Mouse (Mus musculus): ENCODE measurements around the gene Cdh13. TPM values are rescaled to one million over a fixed set of nuclear protein-coding genes. Genes with fewer than 3 reads are reported as not detected.
A peak's percentile ranks its signal among the peaks of the same experiment; 100 is the strongest.

Cdh13 gene
- polyA plus RNA-seq, 1 experiment from 2014 or later, result 56.3 TPM

- Histone ChIP-seq H3K4me1 (replicated peaks) (0 out of 2 replicates have a peak, but pooled peaks cover 3% of the 10 kb centered on the region), H3K36me3 (no peaks in the 10 kb centered on the region), H3K27ac (no peak overlapping the region), H3K4me3 (replicated peaks) (no peak overlapping the region), H3K9ac (replicated peaks) (no peak overlapping the region), H3K27me3 (no peaks in the 10 kb centered on the region), H3K9me3 (no peaks in the 10 kb centered on the region), H3K4me2 (replicated peaks) (no peak overlapping the region)
- WGBS, result 90% methylated on average over 8 of the region's 8 CpGs
- ATAC-seq, result no peak
Measured at GRCm38 (mm10) chr8:119085022-119085421, 801.5 kb downstream of the Cdh13 start.

- H3K27me3 ChIP-seq, result no peaks in the 10 kb centered on the region
- H3K27ac ChIP-seq, result no peak overlapping the region
- peaks cover 16% of the 10 kb centered on the region; the same call in 1 of the 2 replicates for H3K4me1 ChIP-seq (replicated peaks)
- no peak overlapping the region for H3K4me2 ChIP-seq (replicated peaks)
- H3K9me3 ChIP-seq, result no peaks in the 10 kb centered on the region
- H3K9ac ChIP-seq (replicated peaks), result no peak overlapping the region
- H3K4me3 ChIP-seq (replicated peaks), result no peak overlapping the region
- no peak for ATAC-seq
- no peaks in the 10 kb centered on the region for H3K36me3 ChIP-seq
- 32% methylated on average over 6 of the region's 6 CpGs for WGBS
Measured at GRCm38 (mm10) chr8:119098261-119098660, 814.7 kb downstream of the Cdh13 start.

- no peaks in the 10 kb centered on the region for H3K36me3 ChIP-seq
- H3K4me3 ChIP-seq (replicated peaks), result no peak overlapping the region
- ATAC-seq, result no peak
- H3K4me1 ChIP-seq (replicated peaks), result peaks cover 5% of the 10 kb centered on the region; the same call in 1 of the 2 replicates
- H3K9me3 ChIP-seq, result no peaks in the 10 kb centered on the region
- H3K27me3 ChIP-seq, result no peaks in the 10 kb centered on the region
- H3K9ac ChIP-seq (replicated peaks), result no peak overlapping the region
- no peak overlapping the region for H3K27ac ChIP-seq
- H3K4me2 ChIP-seq (replicated peaks), result no peak overlapping the region
- 76% methylated on average over 6 of the region's 6 CpGs for WGBS
Measured at GRCm38 (mm10) chr8:119102871-119103270, 819.3 kb downstream of the Cdh13 start.

- no peak overlapping the region for H3K4me3 ChIP-seq (replicated peaks)
- no peak for ATAC-seq
Measured at GRCm38 (mm10) chr8:119109655-119110054, 826.1 kb downstream of the Cdh13 start.

GRCm38 (mm10) chr8:119112861-119113260 lies 829.3 kb downstream of the Cdh13 start:
- no peak overlapping the region for H3K4me2 ChIP-seq (replicated peaks)
- H3K36me3 ChIP-seq, result no peaks in the 10 kb centered on the region

More at GRCm38 (mm10) chr8:119109655-119110054, 826.1 kb downstream of the Cdh13 start:
- WGBS, result 78% methylated on average over 7 of the region's 7 CpGs
- Histone ChIP-seq H3K4me2 (replicated peaks) (no peak overlapping the region), H3K27ac (no peak overlapping the region), H3K9ac (replicated peaks) (no peak overlapping the region), H3K36me3 (no peaks in the 10 kb centered on the region), H3K9me3 (no peaks in the 10 kb centered on the region), H3K4me1 (replicated peaks) (no peaks in the 10 kb centered on the region; the same call in 1 of the 2 replicates), H3K27me3 (no peaks in the 10 kb centered on the region)

GRCm38 (mm10) chr8:119121236-119121635 lies 837.7 kb downstream of the Cdh13 start:
- no peak for ATAC-seq
- WGBS, result 87% methylated on average over 13 of the region's 13 CpGs

More at GRCm38 (mm10) chr8:119112861-119113260, 829.3 kb downstream of the Cdh13 start:
- Histone ChIP-seq H3K9ac (replicated peaks) (no peak overlapping the region), H3K27me3 (no peaks in the 10 kb centered on the region), H3K4me1 (replicated peaks) (no peaks in the 10 kb centered on the region; the same call in 1 of the 2 replicates), H3K27ac (no peak overlapping the region), H3K9me3 (no peaks in the 10 kb centered on the region), H3K4me3 (replicated peaks) (no peak overlapping the region)
- ATAC-seq, result no peak
- WGBS, result 90% methylated on average over 3 of the region's 3 CpGs

GRCm38 (mm10) chr8:119127841-119128240 lies 844.3 kb downstream of the Cdh13 start:
- Histone ChIP-seq H3K4me1 (replicated peaks) (peaks cover 9% of the 10 kb centered on the region), H3K4me3 (replicated peaks) (no peak overlapping the region), H3K9ac (replicated peaks) (no peak overlapping the region), H3K27ac (peak overlapping the region; percentile 59), H3K36me3 (no peaks in the 10 kb centered on the region), H3K4me2 (replicated peaks) (no peak overlapping the region), H3K9me3 (no peaks in the 10 kb centered on the region), H3K27me3 (no peaks in the 10 kb centered on the region)
- WGBS, result 32% methylated on average over 8 of the region's 8 CpGs
- peak; percentile 65 for ATAC-seq

More at GRCm38 (mm10) chr8:119121236-119121635, 837.7 kb downstream of the Cdh13 start:
- Histone ChIP-seq H3K4me1 (replicated peaks) (no peaks in the 10 kb centered on the region), H3K4me3 (replicated peaks) (no peak overlapping the region), H3K9ac (replicated peaks) (no peak overlapping the region), H3K27me3 (0 out of 2 replicates have a peak, but pooled peaks cover 3% of the 10 kb centered on the region), H3K36me3 (no peaks in the 10 kb centered on the region), H3K27ac (no peak overlapping the region), H3K4me2 (replicated peaks) (no peak overlapping the region), H3K9me3 (no peaks in the 10 kb centered on the region)

GRCm38 (mm10) chr8:119128266-119128665 lies 844.7 kb downstream of the Cdh13 start:
- ATAC-seq, result peak; percentile 58
- Histone ChIP-seq H3K9me3 (no peaks in the 10 kb centered on the region), H3K36me3 (no peaks in the 10 kb centered on the region), H3K27me3 (no peaks in the 10 kb centered on the region), H3K4me1 (replicated peaks) (peaks cover 9% of the 10 kb centered on the region), H3K9ac (replicated peaks) (no peak overlapping the region), H3K27ac (peak overlapping the region; percentile 45; the same call in 1 of the 2 replicates), H3K4me3 (replicated peaks) (no peak overlapping the region), H3K4me2 (replicated peaks) (no peak overlapping the region)
- WGBS, result 51% methylated on average over 3 of the region's 3 CpGs

GRCm38 (mm10) chr8:119156454-119156921 lies 873.0 kb downstream of the Cdh13 start:
- ATAC-seq, result no peak
- Histone ChIP-seq H3K4me3 (replicated peaks) (no peak overlapping the region), H3K4me1 (replicated peaks) (peaks cover 24% of the 10 kb centered on the region), H3K4me2 (replicated peaks) (no peak overlapping the region), H3K27ac (no peak overlapping the region), H3K36me3 (no peaks in the 10 kb centered on the region), H3K9me3 (no peaks in the 10 kb centered on the region), H3K9ac (replicated peaks) (no peak overlapping the region), H3K27me3 (no peaks in the 10 kb centered on the region)
- 55% methylated on average over 6 of the region's 6 CpGs for WGBS

- ATAC-seq, result no peak
- Histone ChIP-seq H3K27me3 (no peaks in the 10 kb centered on the region), H3K4me2 (replicated peaks) (no peak overlapping the region), H3K36me3 (no peaks in the 10 kb centered on the region), H3K9me3 (no peaks in the 10 kb centered on the region), H3K27ac (peak overlapping the region; percentile 17; the same call in 1 of the 2 replicates), H3K4me1 (replicated peaks) (peaks cover 24% of the 10 kb centered on the region), H3K9ac (replicated peaks) (no peak overlapping the region), H3K4me3 (replicated peaks) (no peak overlapping the region)
- WGBS, result 77% methylated on average over 5 of the region's 5 CpGs
Measured at GRCm38 (mm10) chr8:119158628-119159027, 875.1 kb downstream of the Cdh13 start.

- no peaks in the 10 kb centered on the region for H3K36me3 ChIP-seq
- WGBS, result 33% methylated on average over 8 of the region's 8 CpGs
- H3K4me1 ChIP-seq (replicated peaks), result peaks cover 24% of the 10 kb centered on the region
- no peaks in the 10 kb centered on the region for H3K9me3 ChIP-seq
- ATAC-seq, result peak; percentile 79
- no peak overlapping the region for H3K4me2 ChIP-seq (replicated peaks)
- H3K4me3 ChIP-seq (replicated peaks), result no peak overlapping the region
- no peaks in the 10 kb centered on the region for H3K27me3 ChIP-seq
- H3K9ac ChIP-seq (replicated peaks), result no peak overlapping the region
- no peak overlapping the region; the same call in 1 of the 2 replicates for H3K27ac ChIP-seq
Measured at GRCm38 (mm10) chr8:119159794-119160193, 876.3 kb downstream of the Cdh13 start.

- Histone ChIP-seq H3K4me2 (replicated peaks) (no peak overlapping the region), H3K4me1 (replicated peaks) (peaks cover 8% of the 10 kb centered on the region; the same call in 1 of the 2 replicates), H3K4me3 (replicated peaks) (no peak overlapping the region), H3K9me3 (no peaks in the 10 kb centered on the region), H3K36me3 (no peaks in the 10 kb centered on the region), H3K27me3 (no peaks in the 10 kb centered on the region), H3K9ac (replicated peaks) (no peak overlapping the region), H3K27ac (no peak overlapping the region)
- ATAC-seq, result no peak
- 64% methylated on average over 5 of the region's 5 CpGs for WGBS
Measured at GRCm38 (mm10) chr8:119164076-119164475, 880.5 kb downstream of the Cdh13 start.
